Mouse (Mus musculus): Measurements from ENCODE around the gene Prkcb. TPM values are rescaled to one million over a fixed set of nuclear protein-coding genes. Genes with fewer than 3 reads are reported as not detected.

Prkcb gene
- polyA plus RNA-seq, 1 experiment from 2014 or later: 4.6 TPM

DNA sequence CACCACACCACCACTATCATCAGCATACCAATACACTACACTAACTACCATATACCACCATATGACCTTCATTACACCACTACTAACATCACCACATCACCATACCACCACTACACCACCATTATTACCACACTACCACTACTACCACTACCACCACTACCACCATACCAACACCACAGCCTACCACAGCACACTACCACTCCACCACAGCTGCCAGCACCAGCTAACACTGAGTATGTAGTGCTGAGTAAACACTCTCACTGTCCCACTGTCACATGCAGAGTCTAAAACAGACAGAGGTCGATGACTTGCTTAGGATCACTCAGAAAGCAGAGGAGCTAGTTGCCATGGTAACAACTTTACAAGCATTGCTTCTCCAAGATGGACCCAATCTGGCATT, 78.1 kb downstream of the Prkcb start:
- Histone ChIP-seq H3K36me3 (replicated peaks) (no peaks in the 10 kb centered on the region), H3K4me3 (no peak overlapping the region), H3K27ac (no peak overlapping the region), H3K9me3 (no peaks in the 10 kb centered on the region), H3K4me1 (no peaks in the 10 kb centered on the region), H3K27me3 (ENCODE audit: poor library complexity, severe bottlenecking) (no peaks in the 10 kb centered on the region)
- DNase-seq (ENCODE audit: extremely low spot score, low spot score): no peak
- WGBS: 88% methylated on average over 1 of the region's 1 CpGs

DNA sequence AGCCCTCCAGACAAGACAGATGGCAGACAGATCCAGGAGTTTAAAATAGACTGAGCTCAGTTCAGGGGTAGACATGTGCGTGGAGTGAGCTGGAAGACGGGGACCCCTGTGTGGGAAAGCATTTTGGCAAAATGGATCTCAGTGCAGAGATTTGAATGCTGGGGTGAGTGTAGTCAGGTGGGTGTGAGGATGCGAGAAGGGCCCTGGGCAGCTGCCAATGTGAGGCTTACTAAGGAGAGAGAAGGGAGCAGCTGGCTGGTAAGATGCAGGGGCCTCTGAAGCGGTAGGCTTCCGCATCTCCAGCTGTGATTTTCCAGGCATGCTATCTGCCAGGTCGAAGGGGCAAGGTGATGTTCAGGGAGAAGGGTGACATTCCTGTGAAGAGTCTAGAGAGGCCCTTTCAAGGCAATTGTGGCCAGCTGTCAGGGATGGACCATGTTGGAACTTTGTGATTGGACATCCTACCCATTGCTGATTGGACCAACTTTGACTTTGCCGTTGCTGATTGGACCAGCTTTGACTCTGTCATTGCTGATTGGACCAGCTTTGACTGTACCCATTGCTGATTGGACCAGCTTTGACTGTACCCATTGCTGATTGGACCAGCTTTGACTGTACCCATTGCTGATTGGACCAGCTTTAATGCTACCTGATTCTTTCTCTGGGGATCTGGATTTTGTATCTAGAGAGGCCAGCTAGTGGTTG, 78.9 kb downstream of the Prkcb start:
- no peak overlapping the region for H3K27ac ChIP-seq
- WGBS: 94% methylated on average over 7 of the region's 7 CpGs
- DNase-seq (ENCODE audit: extremely low spot score, low spot score): no peak
- H3K27me3 ChIP-seq (ENCODE audit: poor library complexity, severe bottlenecking): no peaks in the 10 kb centered on the region
- H3K4me1 ChIP-seq: no peaks in the 10 kb centered on the region
- no peaks in the 10 kb centered on the region for H3K9me3 ChIP-seq
- H3K4me3 ChIP-seq: no peak overlapping the region
- H3K36me3 ChIP-seq (replicated peaks): no peaks in the 10 kb centered on the region

GRCm38 (mm10) chr7:122370488-122370887, 81.9 kb downstream of the Prkcb start:
- no peak for DNase-seq (ENCODE audit: extremely low spot score, low spot score)

DNA sequence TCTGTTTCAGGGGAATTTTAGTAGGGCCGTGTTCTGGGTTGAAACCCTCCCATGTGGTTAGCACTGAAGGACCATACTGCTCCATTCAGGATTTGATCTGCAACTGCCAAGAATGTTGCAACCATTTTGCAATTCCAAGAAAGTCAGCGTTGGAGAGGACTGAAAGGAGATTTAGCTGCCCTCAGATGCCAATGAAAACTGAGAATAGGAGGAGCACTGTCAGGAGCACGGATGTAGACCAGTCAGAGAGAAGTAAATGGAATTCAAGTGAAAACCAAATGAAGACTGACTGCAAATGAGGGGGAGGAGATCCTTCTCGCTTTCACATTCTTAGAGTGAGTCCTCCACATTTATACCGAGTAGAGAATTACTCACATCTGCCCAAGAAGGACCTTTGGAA, 83.4 kb downstream of the Prkcb start:
- no peak for DNase-seq (ENCODE audit: extremely low spot score, low spot score)
- Histone ChIP-seq H3K27me3 (ENCODE audit: poor library complexity, severe bottlenecking) (no peaks in the 10 kb centered on the region), H3K27ac (no peak overlapping the region), H3K36me3 (replicated peaks) (no peaks in the 10 kb centered on the region), H3K9me3 (no peaks in the 10 kb centered on the region), H3K4me3 (no peak overlapping the region), H3K4me1 (no peaks in the 10 kb centered on the region)
- 79% methylated on average over 5 of the region's 5 CpGs for WGBS

More at GRCm38 (mm10) chr7:122370488-122370887, 81.9 kb downstream of the Prkcb start:
- H3K27me3 ChIP-seq (ENCODE audit: poor library complexity, severe bottlenecking): no peaks in the 10 kb centered on the region
- 91% methylated on average over 12 of the region's 12 CpGs for WGBS
- H3K9me3 ChIP-seq: no peaks in the 10 kb centered on the region
- H3K4me3 ChIP-seq: no peak overlapping the region
- H3K36me3 ChIP-seq (replicated peaks): no peaks in the 10 kb centered on the region
- H3K27ac ChIP-seq: no peak overlapping the region
- H3K4me1 ChIP-seq: no peaks in the 10 kb centered on the region

- 79% methylated on average over 3 of the region's 3 CpGs for WGBS
- DNase-seq (ENCODE audit: extremely low spot score, low spot score): no peak
- Histone ChIP-seq H3K4me3 (no peak overlapping the region), H3K36me3 (replicated peaks) (no peaks in the 10 kb centered on the region), H3K27me3 (ENCODE audit: poor library complexity, severe bottlenecking) (no peaks in the 10 kb centered on the region), H3K27ac (no peak overlapping the region), H3K4me1 (no peaks in the 10 kb centered on the region), H3K9me3 (no peaks in the 10 kb centered on the region)
These were observed 83.8 kb downstream of the Prkcb start for GRCm38 (mm10) chr7:122372349-122372748.

DNA sequence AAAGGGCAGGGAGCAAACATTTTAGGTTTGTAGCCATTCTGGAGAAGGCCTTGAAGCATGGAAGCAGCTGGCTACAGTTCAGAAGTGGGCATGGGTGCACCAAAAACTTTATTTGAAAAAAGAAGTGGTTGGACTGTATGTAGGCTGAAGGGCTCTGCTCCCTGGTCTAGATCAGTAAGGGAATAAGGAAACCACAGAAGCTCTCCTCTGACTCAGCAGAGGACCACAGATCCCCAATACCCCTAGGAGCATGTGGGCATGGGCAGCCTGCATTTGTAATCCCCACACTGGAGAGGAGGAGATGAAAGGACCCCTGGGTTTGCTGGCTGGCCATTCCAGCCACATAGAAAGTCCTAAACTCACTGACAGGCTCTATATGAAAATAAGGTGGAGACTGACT, 88.3 kb downstream of the Prkcb start:
- Histone ChIP-seq H3K27ac (no peak overlapping the region), H3K4me1 (peaks cover 20% of the 10 kb centered on the region), H3K36me3 (replicated peaks) (no peaks in the 10 kb centered on the region), H3K27me3 (ENCODE audit: poor library complexity, severe bottlenecking) (no peaks in the 10 kb centered on the region), H3K9me3 (no peaks in the 10 kb centered on the region), H3K4me3 (no peak overlapping the region)
- no peak for DNase-seq (ENCODE audit: extremely low spot score, low spot score)

DNA sequence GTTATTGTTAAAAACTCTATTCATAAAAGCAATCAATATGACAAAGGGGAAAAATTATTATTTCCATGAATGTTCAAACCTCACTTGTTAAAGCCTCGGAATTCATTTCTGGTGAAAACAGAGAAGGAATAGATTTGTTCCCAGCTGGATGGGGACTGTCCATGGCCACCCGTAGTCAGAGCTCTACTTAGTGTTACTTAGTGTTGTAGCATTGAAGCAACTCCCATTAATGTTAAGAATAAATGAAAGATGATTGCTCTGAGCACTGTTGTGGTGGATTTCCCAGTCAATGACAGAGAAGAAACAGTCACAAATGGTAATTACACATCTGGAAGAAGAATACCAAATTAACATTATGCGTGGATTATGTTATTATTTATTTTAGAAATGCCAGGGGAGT, 89.4 kb downstream of the Prkcb start:
- DNase-seq (ENCODE audit: extremely low spot score, low spot score): no peak
- 82% methylated on average over 3 of the region's 3 CpGs for WGBS
- no peaks in the 10 kb centered on the region for H3K9me3 ChIP-seq
- H3K27ac ChIP-seq: no peak overlapping the region
- no peaks in the 10 kb centered on the region for H3K27me3 ChIP-seq (ENCODE audit: poor library complexity, severe bottlenecking)
- peaks cover 20% of the 10 kb centered on the region for H3K4me1 ChIP-seq
- no peaks in the 10 kb centered on the region for H3K36me3 ChIP-seq (replicated peaks)
- no peak overlapping the region for H3K4me3 ChIP-seq

DNA sequence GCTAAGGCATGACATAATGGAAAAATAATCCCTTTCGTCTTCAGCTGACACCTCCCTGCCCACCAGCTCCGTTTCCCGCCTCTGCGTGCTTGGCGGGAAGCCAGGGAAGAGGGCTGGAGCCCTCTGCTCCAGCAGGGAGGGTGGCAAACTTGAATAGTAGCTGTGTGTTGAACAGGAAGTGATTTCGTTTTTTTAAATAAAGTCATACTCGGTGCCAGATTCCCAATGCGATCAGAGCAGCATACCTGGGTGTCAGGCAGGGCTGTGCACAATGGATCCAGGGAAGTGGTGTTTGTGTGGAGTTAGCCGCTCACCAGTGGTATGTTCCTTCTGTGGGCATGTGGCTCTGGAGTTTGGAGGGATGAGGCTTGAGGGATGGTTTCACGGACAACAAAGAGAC, 89.9 kb downstream of the Prkcb start:
- Histone ChIP-seq H3K27me3 (ENCODE audit: poor library complexity, severe bottlenecking) (no peaks in the 10 kb centered on the region), H3K4me3 (no peak overlapping the region), H3K9me3 (no peaks in the 10 kb centered on the region), H3K36me3 (replicated peaks) (no peaks in the 10 kb centered on the region), H3K4me1 (peaks cover 20% of the 10 kb centered on the region), H3K27ac (peak overlapping the region; percentile 51)
- no peak for DNase-seq (ENCODE audit: extremely low spot score, low spot score)
- WGBS: 74% methylated on average over 10 of the region's 10 CpGs

- no peaks in the 10 kb centered on the region for H3K27me3 ChIP-seq (ENCODE audit: poor library complexity, severe bottlenecking)
- WGBS: 31% methylated on average over 7 of the region's 7 CpGs
- no peaks in the 10 kb centered on the region for H3K9me3 ChIP-seq
- no peaks in the 10 kb centered on the region for H3K36me3 ChIP-seq (replicated peaks)
- H3K4me3 ChIP-seq: no peak overlapping the region
- DNase-seq (ENCODE audit: extremely low spot score, low spot score): no peak
- peaks cover 20% of the 10 kb centered on the region for H3K4me1 ChIP-seq
- no peak overlapping the region; the same call in 1 of the 2 replicates for H3K27ac ChIP-seq
These were observed 90.7 kb downstream of the Prkcb start for GRCm38 (mm10) chr7:122379292-122379691.

- Histone ChIP-seq H3K4me3 (no peak overlapping the region), H3K4me1 (peaks cover 20% of the 10 kb centered on the region), H3K9me3 (no peaks in the 10 kb centered on the region), H3K27me3 (ENCODE audit: poor library complexity, severe bottlenecking) (no peaks in the 10 kb centered on the region), H3K27ac (no peak overlapping the region), H3K36me3 (replicated peaks) (no peaks in the 10 kb centered on the region)
- no peak for DNase-seq (ENCODE audit: extremely low spot score, low spot score)
- WGBS: 89% methylated on average over 10 of the region's 10 CpGs
These were observed 92.0 kb downstream of the Prkcb start for GRCm38 (mm10) chr7:122380336-122381130.

GRCm38 (mm10) chr7:122381560-122381959, 93.0 kb downstream of the Prkcb start:
- no peak for DNase-seq (ENCODE audit: extremely low spot score, low spot score)
- 72% methylated on average over 10 of the region's 10 CpGs for WGBS

GRCm38 (mm10) chr7:122383260-122383659, 94.7 kb downstream of the Prkcb start:
- H3K4me1 ChIP-seq: peaks cover 23% of the 10 kb centered on the region
- no peak overlapping the region for H3K4me3 ChIP-seq
- no peak overlapping the region for H3K27ac ChIP-seq
- no peaks in the 10 kb centered on the region for H3K27me3 ChIP-seq (ENCODE audit: poor library complexity, severe bottlenecking)
- no peak for DNase-seq (ENCODE audit: extremely low spot score, low spot score)
- no peaks in the 10 kb centered on the region for H3K9me3 ChIP-seq
- H3K36me3 ChIP-seq (replicated peaks): no peaks in the 10 kb centered on the region
- 81% methylated on average over 2 of the region's 2 CpGs for WGBS

More at GRCm38 (mm10) chr7:122381560-122381959, 93.0 kb downstream of the Prkcb start:
- Histone ChIP-seq H3K27ac (no peak overlapping the region), H3K9me3 (no peaks in the 10 kb centered on the region), H3K36me3 (replicated peaks) (no peaks in the 10 kb centered on the region), H3K4me1 (peaks cover 20% of the 10 kb centered on the region), H3K27me3 (ENCODE audit: poor library complexity, severe bottlenecking) (no peaks in the 10 kb centered on the region), H3K4me3 (no peak overlapping the region)

- no peak for DNase-seq (ENCODE audit: extremely low spot score, low spot score)
- Histone ChIP-seq H3K27me3 (ENCODE audit: poor library complexity, severe bottlenecking) (no peaks in the 10 kb centered on the region), H3K27ac (no peak overlapping the region), H3K4me3 (no peak overlapping the region), H3K4me1 (peaks cover 23% of the 10 kb centered on the region), H3K9me3 (no peaks in the 10 kb centered on the region), H3K36me3 (replicated peaks) (no peaks in the 10 kb centered on the region)
- WGBS: 90% methylated on average over 8 of the region's 8 CpGs
These were observed 96.3 kb downstream of the Prkcb start for GRCm38 (mm10) chr7:122384891-122385290.

All from forebrain, embryonic 10.5 days (tissue).